Mouse (Mus musculus) MEL (cell line): ENCODE results near the gene 3110082I17Rik.

Experiments used
- BHLHE40 ChIP-seq: IDR thresholded peaks from 2 replicates; pipeline ENCODE4 v1.6.1; 2012; ENCODE audit warnings: low read depth, mild to moderate bottlenecking, inconsistent platforms, low read length, improper control_type of control experiment, borderline replicate concordance
- CTCF ChIP-seq, 3 experiments: IDR thresholded peaks in 2 of 3; conservative IDR thresholded peaks in 1 of 3; 2 replicates each; pipeline ENCODE4 v1.5.1; 2011 to 2012; ENCODE audit warnings: low read length in 3 of 3, low read depth in 2 of 3, mild to moderate bottlenecking in 2 of 3, improper control_type of control experiment in 1 of 3, inconsistent platforms in 1 of 3, mixed read lengths in 1 of 3, moderate library complexity in 1 of 3; ENCODE audit not compliant: control insufficient read depth in 1 of 3, insufficient read depth in 1 of 3, poor library complexity in 1 of 3, severe bottlenecking in 1 of 3
- MAFK ChIP-seq: IDR thresholded peaks from 2 replicates; pipeline ENCODE4 v1.6.1; 2011; ENCODE audit warnings: low read depth, mild to moderate bottlenecking, low read length, improper control_type of control experiment, borderline replicate concordance
- MAZ ChIP-seq: IDR thresholded peaks from 2 replicates; pipeline ENCODE4 v1.6.1; 2012; ENCODE audit warnings: low read depth, mild to moderate bottlenecking, inconsistent platforms, low read length, improper control_type of control experiment
- MXI1 ChIP-seq: IDR thresholded peaks from 2 replicates; pipeline ENCODE4 v1.6.1; 2011; ENCODE audit warnings: mild to moderate bottlenecking, low read depth, low read length, improper control_type of control experiment
- POLR2A ChIP-seq, 2 experiments: IDR thresholded peaks; 2 replicates each; pipeline ENCODE4 v1.6.1; 2011 to 2012; ENCODE audit warnings: low read length in 2 of 2, mild to moderate bottlenecking in 2 of 2, control low read depth in 1 of 2, improper control_type of control experiment in 1 of 2, low read depth in 1 of 2, moderate library complexity in 1 of 2; ENCODE audit not compliant: control insufficient read depth in 1 of 2, insufficient read depth in 1 of 2, poor library complexity in 1 of 2
- TBP ChIP-seq: IDR thresholded peaks from 2 replicates; pipeline ENCODE4 v1.8.0; 2011; ENCODE audit warnings: low read depth, low read length, improper control_type of control experiment
- UBTF ChIP-seq: IDR thresholded peaks from 2 replicates; pipeline ENCODE4 v1.6.1; 2012; ENCODE audit warnings: low read depth, mild to moderate bottlenecking, inconsistent platforms, low read length, improper control_type of control experiment, moderate library complexity, borderline replicate concordance; ENCODE audit not compliant: insufficient read depth
- ZC3H11A ChIP-seq: IDR thresholded peaks from 2 replicates; pipeline ENCODE4 v1.6.1; 2012; ENCODE audit warnings: low read depth, mild to moderate bottlenecking, inconsistent platforms, low read length, improper control_type of control experiment
- ZKSCAN1 ChIP-seq: IDR thresholded peaks from 2 replicates; pipeline ENCODE4 v1.6.1; 2012; ENCODE audit warnings: low read depth, mild to moderate bottlenecking, inconsistent platforms, low read length, improper control_type of control experiment, moderate library complexity

DNA sequence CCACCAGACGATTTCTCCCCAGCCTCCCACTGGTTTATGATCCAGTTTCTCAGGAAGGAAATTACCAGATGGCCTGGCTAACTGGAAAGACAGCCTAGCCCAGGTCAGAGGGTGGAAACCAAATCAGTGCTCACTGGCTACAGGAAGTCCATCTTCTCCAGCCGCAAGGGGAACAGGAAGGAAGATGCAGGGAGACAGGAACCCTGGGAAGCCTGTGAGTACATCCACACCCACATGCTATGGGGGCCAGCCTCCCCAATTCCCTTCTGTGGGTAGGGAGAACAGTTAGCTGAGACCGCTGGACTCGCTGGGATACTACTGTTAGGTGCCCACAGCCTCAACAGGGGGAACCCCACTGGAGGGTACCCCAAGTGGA, 72.1 kb downstream of the 3110082I17Rik start:
- TF ChIP-seq MXI1 (no peak), POLR2A (IDR thresholded peaks at IDR 0.05; ENCODE audit: control insufficient read depth in 1 of 2, insufficient read depth in 1 of 2, low read depth in 1 of 2, low read length in 2 of 2, poor library complexity in 1 of 2) (no peak), CTCF (IDR thresholded peaks at IDR 0.05 in 2 of 3, conservative IDR thresholded peaks at IDR 0.05 in 1 of 3; ENCODE audit: control insufficient read depth in 1 of 3, insufficient read depth in 1 of 3, low read depth in 2 of 3, low read length in 3 of 3, poor library complexity in 1 of 3, severe bottlenecking in 1 of 3) (no peak), UBTF (no peak), ZKSCAN1 (no peak), TBP (no peak), MAFK (no peak), BHLHE40 (no peak), MAZ (no peak), ZC3H11A (no peak)
